Mouse (Mus musculus) layer of hippocampus, adult 9-10 months (tissue): ENCODE measurements around the gene Irs1.

Experiments used
- DNase-seq: peaks from one replicate; pipeline ENCODE4 v3.0.0; 2022; ENCODE audit warnings: low spot score

Gene Irs1

DNA sequence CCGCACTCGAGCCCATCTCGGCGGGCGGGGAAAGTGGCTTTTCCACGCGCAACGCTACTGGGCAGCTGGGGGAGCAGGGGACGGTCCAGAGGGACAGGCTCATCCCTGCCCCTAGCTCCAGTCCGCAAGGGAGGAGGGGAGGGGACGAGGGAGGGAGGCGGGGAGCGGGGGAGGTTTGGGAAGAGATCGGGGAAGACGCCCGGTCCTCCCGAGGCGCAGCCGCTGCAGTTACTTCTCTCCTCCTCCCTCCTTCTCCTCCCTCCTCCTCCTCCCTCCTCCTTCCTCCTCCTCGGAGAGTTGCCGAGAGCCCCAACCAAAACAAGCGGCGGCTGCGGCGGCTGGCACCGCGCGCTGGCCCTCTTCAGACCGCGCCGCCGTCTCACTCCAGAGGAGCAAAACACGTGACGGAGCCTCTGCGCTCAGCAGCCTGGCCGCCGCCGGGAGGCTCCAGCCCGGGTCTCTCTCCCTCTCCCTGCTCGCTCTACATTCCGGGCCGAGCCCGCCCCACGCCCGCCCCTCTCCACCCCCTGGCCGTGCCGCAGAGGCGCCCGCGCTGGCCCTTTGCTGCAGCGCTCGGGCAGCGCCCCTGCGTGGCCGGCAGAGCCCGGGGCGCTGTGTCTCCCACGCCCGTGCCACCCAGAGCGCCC is at the start of gene Irs1:
Gene Irs1, minus strand, starts transcription at position 266 of the 647 bp plus-strand sequence.
- no peak for DNase-seq

DNA sequence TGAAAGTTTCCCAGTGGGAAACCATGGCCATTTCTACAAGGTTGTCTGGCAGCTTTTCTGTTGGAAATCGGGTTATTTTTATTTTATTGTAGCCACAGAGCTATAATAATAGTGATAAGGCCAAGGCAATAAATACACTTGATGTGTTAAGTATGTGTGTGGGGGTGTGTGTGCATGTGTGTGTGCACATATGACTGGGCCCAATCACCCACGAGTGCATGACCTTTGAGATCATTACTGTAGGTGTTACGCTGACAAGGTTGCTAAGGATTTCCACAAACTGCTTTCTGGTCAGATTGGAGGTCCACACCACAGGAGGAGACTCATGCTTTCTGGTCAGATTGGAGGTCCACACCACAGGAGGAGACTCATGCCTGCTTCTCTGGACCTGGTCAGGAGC is 43.3 kb upstream of the Irs1 start:
- no peak for DNase-seq

DNA sequence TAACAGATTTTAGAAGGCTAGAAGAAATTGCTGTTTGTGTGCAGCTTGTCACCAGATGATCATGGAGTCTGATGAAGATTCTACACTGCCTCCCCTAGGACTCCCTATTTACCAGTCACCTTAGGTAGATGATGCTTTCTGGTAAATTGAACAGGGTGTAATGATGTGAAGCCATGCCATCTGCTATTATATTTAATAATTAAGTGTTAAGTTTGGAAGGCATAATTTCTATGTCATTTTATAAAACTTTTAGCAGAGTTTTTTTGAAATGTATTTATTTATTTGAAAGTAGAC is 38.7 kb upstream of the Irs1 start:
- DNase-seq: no peak

DNA sequence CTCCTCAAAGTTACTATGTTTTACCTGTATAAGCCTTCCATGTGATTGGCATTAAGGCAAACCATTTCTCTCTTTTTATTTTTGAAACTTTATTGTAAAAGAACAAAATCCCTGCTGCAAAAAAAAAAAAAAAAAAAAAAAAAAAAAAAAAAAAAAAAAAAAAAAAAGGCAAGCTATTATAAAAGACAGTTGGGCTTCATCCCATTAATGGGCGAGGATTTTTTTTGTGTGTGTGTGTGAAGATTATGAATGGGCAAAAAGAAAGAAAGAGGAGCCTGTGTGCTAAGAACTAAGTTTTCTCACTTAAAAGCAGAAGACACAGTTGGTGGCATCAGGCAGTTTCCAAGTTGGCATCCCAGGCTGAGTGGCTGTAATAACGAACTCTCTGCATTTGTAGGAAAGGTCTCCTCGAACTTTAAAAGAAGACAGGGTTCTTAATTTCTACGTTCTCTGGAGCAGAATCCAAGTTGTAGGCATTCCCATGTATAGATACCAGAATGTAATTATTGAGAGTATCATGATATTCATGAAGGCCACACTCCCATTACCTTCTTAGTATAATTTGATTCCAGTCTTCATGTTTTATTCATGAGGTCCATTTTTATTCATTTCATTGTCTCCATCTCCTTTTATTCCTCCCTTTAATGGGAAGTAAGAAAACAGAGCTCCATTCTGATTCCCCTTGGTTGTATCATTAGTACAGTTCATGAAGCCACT is 38.2 kb upstream of the Irs1 start:
- no peak for DNase-seq

DNA sequence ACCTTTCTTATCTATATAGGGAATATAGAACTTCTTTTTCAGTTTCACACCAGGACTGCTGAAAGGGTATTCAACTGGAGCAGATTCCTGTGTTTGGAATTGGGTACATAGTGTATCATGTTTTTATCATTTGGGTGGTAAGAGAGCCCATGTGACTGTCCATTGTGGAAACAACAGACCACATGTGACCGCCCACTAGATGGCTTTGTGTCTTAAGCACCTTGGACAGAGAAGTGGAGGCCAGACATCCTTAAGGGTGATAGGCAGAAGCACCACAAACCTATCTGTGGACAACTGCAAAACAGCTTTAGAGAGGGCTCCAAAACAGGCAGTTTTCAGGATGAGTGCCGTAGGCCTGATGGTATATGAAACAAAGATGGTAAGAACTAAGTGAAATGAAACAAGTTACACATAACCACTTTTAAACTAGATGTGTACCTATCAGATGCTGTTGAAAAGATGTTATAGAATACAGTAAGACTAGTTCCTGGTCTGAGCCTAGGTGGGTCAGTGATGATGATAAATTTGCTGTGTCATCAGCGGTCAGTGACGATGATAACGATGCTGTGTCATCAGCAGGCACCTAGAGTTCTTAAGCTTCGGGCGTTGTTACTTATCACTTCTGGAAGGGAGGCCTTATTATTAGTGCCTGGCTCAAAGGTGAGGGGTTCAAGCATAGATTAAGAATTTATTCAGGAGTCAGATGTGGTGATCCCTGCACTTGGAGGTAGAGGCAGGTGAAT is 37.0 kb upstream of the Irs1 start:
- DNase-seq: no peak

DNA sequence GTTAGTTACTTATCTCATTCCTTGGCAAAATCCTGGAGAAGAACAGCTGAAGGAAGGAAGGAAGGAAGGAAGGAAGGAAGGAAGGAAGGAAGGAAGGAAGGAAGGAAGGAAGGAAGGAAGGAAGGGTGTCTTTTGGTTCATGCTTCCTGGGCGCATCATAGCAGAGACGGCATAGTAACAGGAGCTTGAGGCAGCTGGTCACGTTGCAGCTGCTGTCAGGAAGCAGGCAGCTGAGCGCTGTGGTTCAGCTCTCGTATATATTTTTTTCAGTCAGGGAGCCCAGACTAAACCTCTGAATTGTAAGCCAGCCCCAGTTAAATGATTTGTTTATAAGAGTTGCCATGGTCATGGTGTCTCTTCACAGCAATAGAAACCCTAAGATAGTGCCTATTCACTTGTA is 34.9 kb upstream of the Irs1 start:
- no peak for DNase-seq

DNA sequence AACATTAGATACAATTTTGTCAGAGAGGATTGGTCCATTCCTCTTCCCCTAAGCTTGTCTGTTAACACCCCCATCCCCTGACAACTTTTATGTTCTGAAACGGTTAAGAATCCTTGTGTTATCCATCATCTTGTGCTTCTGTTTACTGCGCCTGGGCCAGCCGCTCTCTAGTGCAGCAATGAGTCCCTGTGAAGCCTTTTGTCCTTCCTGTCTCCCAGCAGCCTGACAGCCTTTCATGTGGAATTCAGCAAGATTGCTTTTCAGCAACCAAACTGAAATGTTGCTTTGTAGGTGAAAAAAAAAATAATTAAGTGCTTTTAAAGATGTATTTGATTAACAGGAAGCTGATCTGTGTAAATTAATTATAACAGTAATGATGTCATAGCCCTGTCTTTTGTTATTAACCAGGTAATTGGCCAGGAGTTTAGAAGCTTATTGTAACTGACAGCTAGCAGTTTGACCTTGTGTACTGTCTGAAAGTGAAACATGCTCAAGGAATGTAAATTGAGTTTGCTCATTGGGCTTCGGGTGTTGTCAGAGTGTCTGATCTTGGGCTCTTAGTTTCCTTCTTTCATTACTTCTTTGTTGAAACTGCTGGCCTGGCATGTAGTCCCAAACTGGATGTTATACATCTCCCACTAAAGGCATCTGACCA is 33.0 kb upstream of the Irs1 start:
- no peak for DNase-seq

DNA sequence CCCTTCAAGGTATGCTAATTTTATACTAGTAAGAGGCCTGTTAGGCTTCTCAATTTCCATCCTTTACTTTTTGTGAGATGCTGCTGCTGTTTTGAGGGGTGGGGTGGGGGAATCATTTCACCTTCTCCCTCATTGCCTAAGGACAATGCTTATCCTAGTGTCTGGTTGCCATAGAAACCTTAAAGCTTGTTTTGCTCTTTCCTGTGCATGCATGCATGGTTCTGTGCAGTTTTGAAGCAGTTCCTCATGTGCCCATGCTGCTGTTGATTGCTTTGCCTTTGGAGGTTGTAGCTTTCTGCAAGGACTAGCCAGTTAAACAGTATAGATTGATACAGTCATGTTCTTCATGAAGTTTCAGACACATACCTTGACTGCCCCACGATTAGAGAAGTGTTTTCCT is 30.2 kb upstream of the Irs1 start:
- no peak for DNase-seq

DNA sequence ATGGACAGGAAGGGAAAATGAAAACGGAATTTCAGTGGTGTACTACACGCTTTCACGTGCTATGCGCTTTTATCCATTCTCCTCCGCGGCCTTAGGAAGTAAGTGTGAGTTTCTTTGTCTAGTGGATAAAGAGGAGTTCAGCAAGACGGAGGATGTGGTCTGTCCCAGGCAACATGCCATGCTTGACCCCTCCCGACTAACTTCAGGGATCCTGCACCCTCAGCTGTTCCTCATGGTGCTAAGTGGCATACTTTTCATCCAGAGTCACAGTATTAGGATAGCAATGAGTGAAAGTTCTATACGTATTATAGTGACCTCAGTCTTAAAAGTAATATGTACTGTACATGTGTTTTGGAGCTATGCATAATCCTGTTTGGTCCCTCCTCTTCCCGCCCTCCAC is 29.6 kb upstream of the Irs1 start:
- no peak for DNase-seq

DNA sequence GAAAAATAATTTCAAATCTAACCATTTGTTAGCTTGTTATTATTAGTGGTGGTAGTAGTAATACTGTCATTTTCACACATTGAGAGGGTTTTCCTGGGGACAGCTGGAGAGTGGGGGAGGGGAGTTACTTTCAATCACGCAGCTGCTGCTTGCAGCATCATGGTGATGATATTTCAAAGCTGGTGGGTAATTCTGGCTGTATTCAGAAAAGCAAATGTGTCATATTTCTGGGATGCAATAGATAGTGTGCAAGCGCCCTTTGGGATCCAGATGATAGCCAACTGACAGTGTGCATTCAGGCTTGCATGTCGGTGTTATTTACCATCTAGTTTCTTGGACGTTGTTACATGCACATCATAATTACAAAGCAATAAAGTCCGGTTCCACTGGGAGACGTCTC is 29.2 kb upstream of the Irs1 start:
- DNase-seq: peak; percentile 35

DNA sequence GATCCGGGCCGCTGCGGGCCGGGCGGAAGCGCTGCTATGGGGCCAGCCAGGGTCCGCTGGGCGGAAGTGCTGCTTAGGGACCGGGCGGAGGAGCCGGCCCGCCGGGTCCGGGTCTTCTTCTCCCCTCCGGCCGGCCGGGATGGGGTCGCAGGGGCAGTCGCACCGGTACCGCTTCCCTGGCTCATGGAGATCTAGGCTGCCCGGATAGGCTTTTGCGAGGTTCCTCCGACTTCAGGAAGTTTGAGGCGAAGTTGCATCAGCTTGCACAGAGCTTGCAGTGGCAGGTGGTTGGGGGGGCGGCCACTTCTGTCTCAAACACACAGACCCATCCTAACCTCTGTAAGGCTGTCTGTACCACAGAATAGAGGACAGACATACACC is 25.5 kb upstream of the Irs1 start:
- peak; percentile 5 for DNase-seq

DNA sequence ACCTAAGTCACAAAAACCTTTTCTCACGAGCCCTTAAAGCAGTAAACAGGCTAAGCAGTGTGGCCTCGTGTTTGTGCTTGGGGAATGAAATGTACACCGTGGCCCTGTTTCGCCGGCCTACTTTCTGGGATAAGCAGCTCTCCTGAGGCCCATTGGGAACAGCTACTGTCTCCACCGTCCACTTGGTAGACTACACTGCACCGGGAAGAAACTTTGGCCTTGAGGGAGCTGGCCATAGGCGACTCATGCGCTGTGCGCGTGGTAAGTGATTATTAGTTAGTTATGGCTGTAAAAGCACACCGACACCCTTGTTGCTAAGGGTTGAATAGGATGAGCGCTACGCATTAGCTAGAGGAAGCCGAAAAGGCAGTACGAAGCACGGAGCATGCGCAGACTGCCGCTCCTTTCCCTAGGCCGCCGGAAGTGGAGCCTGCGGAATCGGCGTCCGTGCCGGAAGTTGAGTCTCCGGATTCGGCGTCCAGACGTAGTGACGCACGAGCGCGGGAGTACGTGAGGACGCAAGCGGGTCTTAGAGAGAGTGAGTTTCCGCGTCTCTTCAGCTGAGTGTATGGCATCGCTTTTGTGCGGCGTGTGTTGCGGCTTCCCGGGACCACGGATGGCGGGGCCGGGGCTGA is 25.0 kb upstream of the Irs1 start, which contains the start of gene Rhbdd1:
Gene Rhbdd1, plus strand, starts transcription at position 342 of the 635 bp plus-strand sequence.
- DNase-seq: peak; percentile 97

DNA sequence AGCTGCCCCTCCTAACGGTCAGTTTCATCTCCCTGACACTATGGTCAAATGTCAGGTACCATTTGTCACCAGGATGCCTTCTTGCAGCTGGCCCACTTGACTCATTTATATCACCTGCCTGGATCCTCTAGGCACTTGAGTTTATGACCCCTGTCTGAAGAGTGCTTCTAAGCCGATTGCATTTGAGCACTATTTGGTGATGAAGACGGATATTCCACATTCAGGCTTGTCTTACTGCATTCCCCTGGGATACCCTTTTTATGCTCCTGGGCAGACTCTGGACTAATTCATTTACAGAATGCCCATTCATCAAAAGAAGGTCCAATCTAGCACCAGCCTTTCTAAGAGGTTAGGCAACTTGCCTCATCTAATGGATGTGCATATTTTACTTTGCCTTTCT is 13.3 kb upstream of the Irs1 start:
- DNase-seq: no peak

DNA sequence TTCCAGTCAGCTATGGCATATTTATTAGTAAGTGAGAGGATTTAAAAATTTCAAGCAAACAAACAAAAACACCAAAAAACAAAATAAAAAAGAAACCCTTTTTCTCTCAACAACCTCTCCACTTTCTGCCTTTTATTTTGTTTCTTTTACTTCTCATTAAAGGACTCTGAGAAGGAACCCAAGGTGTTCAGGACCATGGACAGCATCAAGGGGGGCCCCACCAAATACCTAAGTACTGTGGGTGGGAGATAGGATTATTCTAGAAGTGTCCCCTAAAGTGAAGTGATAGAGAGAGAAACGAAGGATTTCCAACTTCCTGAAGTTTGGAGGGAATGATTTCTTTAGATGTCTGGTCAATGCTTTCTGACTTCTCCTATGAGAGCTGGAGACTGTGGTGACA is 7.4 kb upstream of the Irs1 start:
- no peak for DNase-seq

DNA sequence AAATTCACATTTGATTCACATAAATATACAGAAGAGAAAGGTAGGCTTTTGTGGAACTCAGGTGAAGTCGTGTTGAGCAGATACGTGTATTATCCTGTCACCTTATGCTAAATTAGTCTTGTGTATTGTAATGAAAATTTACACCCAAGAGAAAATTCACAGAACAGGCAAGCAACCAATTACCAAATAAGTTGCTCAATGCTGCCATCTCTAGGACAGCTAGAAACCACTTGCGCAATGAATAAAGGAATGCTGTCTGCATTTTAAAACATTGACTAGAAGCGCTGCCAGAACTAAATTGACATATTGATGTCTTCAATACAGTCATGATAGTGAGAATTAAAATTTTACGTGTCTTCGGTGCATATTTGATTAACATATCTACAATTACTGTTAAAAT is 2.9 kb upstream of the Irs1 start:
- peak; percentile 70 for DNase-seq

DNA sequence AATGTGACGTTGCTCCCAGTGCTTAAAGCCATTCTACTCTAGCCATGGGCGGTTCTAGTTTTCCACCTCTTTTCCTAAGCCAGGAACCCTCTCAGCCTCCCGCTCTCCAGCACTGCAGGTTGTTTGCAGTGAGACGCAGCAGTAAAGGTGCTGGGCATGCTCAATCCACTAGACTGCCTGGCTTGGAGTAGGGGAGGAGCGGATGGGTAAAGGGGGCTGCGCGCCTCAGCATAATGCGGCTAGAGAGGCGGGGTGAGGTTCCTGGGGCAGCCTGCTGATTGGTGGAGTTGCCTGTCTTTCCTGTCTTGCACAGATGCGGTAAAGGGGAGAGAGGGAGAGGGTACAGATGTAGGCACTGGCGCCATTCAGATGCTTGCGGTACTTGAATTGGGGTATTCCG is 1.6 kb upstream of the Irs1 start:
- DNase-seq: no peak

DNA sequence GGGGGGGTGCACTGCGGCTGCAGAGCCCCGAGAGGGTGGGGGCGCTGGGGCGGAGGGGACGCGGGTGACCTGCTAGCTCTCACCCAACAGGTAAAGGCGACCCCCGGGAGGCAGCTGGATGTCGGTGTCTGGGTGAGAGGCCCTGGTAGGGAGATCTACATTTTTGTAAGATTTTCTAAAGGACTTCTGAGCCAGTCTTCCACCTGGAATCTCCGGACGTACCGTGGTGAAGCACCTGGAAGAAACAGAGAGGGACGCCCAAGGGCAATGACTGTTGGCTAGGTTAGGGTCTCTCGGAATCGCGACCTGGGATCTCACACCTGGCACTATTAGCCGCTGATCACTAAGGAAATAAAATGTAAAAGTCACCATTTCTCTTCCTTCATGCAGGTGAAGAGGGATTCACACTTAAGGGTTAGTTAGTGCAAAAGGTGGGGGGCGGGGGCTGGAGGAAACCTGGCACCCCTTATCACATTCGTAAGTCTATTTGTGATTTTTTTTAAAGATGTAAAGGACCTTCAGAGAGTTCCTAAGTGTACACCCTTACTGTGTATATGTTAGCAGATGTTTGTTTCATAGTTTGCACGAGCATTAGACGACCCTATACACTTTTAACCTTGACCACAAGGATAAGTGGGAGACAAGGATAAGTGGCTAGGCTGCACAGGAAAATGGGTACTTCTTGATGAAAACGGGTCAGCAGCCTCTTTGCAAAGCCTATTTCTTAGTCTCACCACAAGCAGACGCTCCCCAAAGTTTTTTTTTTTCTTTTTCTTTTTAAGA is 905 bp upstream of the Irs1 start:
- no peak for DNase-seq

DNA sequence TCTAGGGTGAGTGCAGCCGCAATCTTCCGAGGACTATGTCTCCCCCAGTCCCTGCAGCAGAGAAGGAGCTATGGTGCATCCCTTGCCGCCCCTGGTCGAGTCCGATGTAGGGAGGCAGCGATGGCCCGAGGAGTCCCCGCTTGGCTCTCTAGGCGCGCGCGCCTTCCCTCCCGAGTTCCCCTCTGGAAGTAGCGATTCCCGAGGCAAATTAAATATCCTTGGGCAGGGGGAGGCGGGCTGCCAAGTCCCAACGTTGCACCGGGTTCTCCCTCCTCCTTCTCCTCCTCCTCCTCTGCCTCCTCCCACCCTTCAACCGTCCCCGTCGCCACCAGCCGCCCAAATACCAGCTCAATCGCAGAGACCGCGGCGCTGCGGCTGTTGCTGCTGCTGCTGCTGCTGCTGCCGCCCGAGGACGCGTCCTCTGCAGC is 479 bp downstream of the Irs1 start:
- DNase-seq: no peak

DNA sequence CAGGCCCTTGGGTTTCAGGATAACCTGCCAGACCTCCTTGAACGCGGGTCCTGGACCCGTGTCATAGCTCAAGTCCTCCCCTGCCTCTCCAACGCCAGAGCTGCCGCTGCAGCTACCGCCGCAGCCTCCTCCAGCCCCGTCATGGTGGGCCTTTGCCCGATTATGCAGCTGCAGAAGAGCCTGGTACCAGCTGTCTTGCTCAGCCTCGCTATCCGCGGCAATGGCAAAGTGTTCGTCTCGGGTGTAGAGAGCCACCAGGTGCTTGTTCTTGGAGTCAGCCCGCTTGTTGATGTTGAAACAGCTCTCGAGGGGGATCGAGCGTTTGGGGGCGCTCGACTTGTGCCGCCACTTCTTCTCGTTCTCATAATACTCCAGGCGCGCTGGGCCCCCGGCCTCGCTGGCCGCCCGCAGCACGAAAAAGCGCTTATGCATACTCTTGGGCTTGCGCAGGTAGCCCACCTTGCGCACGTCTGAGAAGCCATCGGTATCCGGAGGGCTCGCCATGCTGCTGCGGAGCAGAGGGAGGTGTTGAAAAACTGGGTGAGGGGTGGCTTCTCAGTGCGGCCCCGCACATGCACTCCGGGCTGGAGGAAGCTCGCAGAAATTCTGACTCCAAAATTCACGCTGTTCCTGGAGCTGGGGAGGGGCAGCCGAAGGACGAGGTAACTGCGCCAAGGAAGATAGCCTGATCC is 1.1 kb downstream of the Irs1 start:
- DNase-seq: no peak

DNA sequence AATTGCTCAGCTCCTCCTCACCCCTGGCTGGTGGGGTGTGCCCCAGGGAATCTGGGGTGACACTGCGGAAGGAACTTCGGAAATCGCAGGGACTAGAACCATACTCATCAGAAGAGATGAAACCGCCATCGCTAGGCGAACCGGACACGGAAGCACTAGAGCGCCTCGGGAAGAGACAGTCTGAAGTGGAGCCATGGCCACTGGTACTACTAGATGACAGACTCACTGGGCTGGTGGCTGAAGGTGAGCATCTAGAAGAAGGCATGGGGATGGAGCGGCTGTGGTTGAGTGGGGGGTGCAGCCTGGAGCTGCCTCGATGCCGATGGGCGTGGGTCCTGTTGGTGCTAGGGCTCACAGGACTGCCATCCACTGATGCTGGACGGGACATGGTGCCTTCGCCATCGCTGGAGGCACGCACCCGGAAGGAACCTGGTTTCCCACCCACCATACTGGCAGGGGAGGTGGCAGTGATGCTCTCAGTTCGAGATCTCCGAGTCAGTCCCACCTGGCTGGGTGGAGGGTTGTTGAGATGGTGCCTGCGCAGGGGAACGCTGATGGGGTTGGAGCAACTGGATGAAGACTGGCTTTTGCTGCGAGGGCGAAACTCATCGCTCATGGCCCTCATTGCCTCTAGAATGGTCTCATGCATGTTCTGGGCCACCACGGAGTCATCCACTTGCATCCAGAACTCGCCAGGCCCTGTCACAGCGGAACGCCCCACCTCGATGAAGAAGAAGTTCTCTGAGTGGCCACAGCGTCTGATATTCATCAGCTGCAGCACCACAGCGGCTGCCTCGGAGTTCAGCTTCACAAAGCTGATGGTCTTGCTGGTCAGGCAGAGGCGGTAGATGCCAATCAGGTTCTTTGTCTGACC is 1.9 kb downstream of the Irs1 start:
- no peak for DNase-seq
